Mouse (Mus musculus): ENCODE measurements around the gene Fyn. TPM values are rescaled to one million over a fixed set of nuclear protein-coding genes. Genes with fewer than 3 reads are reported as not detected.

Fyn gene
- total and polyA plus RNA-seq, 2 experiments from 2014 or later, result 10.8 to 24.1 TPM

DNA sequence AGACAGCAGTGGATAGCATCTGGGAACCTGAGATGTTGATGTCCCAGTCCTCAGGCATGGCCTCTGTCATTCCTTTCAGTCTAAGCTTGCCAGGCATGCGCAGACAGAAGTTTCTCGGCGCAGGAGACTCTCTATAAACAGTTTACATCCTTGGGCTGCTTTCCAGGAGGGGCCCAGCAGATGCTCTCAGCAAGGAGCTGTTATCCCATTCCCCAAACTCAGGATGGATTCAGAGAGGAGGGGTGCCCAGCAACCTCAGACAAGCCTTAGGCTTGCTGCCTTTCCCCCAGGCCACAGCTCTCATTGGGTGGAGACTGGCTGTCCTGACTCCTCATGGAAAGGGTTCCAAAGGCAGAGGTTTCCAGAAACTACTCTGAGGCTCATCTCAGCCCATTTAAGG lies 242.6 kb downstream of the Fyn start:
- 72% methylated on average over 3 of the region's 3 CpGs for WGBS
- TF ChIP-seq EP300 (IDR thresholded peaks at IDR 0.05; ENCODE audit: low read depth), result no peak
- no peak for TF ChIP-seq CTCF (IDR thresholded peaks at IDR 0.05; ENCODE audit: low read depth)
- Histone ChIP-seq H3K27ac (ENCODE audit: low read depth) (no peak overlapping the region), H3K4me2 (ENCODE audit: low read depth, low read length) (no peak overlapping the region), H3K36me3 (replicated peaks; ENCODE audit: control insufficient read depth, insufficient read depth, low read length) (no peaks in the 10 kb centered on the region), H3K9ac (replicated peaks; ENCODE audit: low read depth, low read length) (no peak overlapping the region), H3K4me1 (ENCODE audit: control insufficient read depth, insufficient read depth) (peaks cover 21% of the 10 kb centered on the region), H3K9me3 (replicated peaks; ENCODE audit: control insufficient read depth, low read length) (no peaks in the 10 kb centered on the region), H3K27me3 (ENCODE audit: control insufficient read depth, insufficient read depth, low read length) (no peaks in the 10 kb centered on the region), H3K4me3 (ENCODE audit: low read depth, low read length) (no peak overlapping the region)
- ATAC-seq (ENCODE audit: insufficient read depth, low read depth) (no peak), DNase-seq (ENCODE audit: low spot score) (no peak)

DNA sequence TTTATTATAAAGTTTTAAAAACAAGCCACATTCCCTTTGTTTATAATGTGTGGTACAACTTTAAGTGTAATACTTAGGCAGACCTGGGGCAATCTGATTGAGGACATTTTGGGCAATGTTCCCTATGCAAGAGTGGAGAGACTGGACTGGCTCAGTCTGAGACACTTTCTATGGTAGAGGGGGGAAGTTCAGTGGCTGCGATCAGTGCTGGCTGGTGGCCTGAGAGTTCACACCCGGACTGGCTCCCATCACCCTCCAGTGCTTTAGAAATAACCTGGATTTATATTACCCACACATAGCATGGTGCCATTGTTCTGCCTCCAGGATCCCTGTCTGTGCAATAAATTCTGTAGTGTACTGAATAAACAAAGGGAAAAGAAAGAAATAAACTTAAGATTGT lies 243.5 kb downstream of the Fyn start:
- WGBS, result 54% methylated on average over 2 of the region's 2 CpGs

DNA sequence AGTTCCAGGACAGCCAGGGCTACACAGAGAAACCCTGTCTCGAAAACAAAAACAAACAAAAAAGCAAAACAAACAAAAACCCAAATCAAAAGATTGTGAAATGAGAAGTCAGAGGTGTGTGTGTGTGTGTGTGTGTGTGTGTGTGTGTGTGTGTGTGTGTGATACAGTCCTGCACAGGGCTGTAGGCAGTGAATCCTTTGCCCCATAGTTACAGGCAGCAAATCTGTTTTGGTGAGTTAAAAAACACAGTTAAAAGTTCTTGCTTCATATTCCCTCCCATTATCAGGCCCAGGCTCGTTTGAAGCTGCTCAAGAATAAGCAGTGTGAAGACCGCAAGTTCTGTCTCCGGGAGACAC lies 244.0 kb downstream of the Fyn start, which contains the start of gene Traf3ip2:
Traf3ip2 (plus strand) TSS at position 302 of the 356 bp plus-strand sequence.
- ATAC-seq (ENCODE audit: insufficient read depth, low read depth) (no peak), DNase-seq (ENCODE audit: low spot score) (no peak)
- no peaks in the 10 kb centered on the region for H3K36me3 ChIP-seq (replicated peaks; ENCODE audit: control insufficient read depth, insufficient read depth, low read length)
- peaks cover 21% of the 10 kb centered on the region for H3K4me1 ChIP-seq (ENCODE audit: control insufficient read depth, insufficient read depth)
- peak within 1 kb of the TSS; percentile 62 for H3K4me2 ChIP-seq (ENCODE audit: low read depth, low read length)
- WGBS, result 25% methylated on average over 4 of the region's 4 CpGs
- H3K9ac ChIP-seq (replicated peaks; ENCODE audit: low read depth, low read length), result peak within 1 kb of the TSS; percentile 59
- no peaks in the 10 kb centered on the region for H3K27me3 ChIP-seq (ENCODE audit: control insufficient read depth, insufficient read depth, low read length)
- no peaks in the 10 kb centered on the region for H3K9me3 ChIP-seq (replicated peaks; ENCODE audit: control insufficient read depth, low read length)
- peak within 1 kb of the TSS; percentile 88 for H3K27ac ChIP-seq (ENCODE audit: low read depth)
- H3K4me3 ChIP-seq (ENCODE audit: low read depth, low read length), result peak within 1 kb of the TSS; percentile 47
- TF ChIP-seq EP300 (IDR thresholded peaks at IDR 0.05; ENCODE audit: low read depth) (no peak), CTCF (IDR thresholded peaks at IDR 0.05; ENCODE audit: low read depth) (no peak)

More for the DNA sequence above, 243.5 kb downstream of the Fyn start:
- Histone ChIP-seq H3K27me3 (ENCODE audit: control insufficient read depth, insufficient read depth, low read length) (no peaks in the 10 kb centered on the region), H3K4me2 (ENCODE audit: low read depth, low read length) (no peak overlapping the region), H3K27ac (ENCODE audit: low read depth) (no peak overlapping the region; the same call in 1 of the 2 replicates), H3K9me3 (replicated peaks; ENCODE audit: control insufficient read depth, low read length) (no peaks in the 10 kb centered on the region), H3K9ac (replicated peaks; ENCODE audit: low read depth, low read length) (no peak overlapping the region), H3K4me1 (ENCODE audit: control insufficient read depth, insufficient read depth) (peaks cover 21% of the 10 kb centered on the region), H3K36me3 (replicated peaks; ENCODE audit: control insufficient read depth, insufficient read depth, low read length) (no peaks in the 10 kb centered on the region), H3K4me3 (ENCODE audit: low read depth, low read length) (no peak overlapping the region)
- no peak for DNase-seq (ENCODE audit: low spot score)
- no peak for TF ChIP-seq CTCF (IDR thresholded peaks at IDR 0.05; ENCODE audit: low read depth)
- no peak for TF ChIP-seq EP300 (IDR thresholded peaks at IDR 0.05; ENCODE audit: low read depth)
- ATAC-seq (ENCODE audit: insufficient read depth, low read depth), result no peak

DNA sequence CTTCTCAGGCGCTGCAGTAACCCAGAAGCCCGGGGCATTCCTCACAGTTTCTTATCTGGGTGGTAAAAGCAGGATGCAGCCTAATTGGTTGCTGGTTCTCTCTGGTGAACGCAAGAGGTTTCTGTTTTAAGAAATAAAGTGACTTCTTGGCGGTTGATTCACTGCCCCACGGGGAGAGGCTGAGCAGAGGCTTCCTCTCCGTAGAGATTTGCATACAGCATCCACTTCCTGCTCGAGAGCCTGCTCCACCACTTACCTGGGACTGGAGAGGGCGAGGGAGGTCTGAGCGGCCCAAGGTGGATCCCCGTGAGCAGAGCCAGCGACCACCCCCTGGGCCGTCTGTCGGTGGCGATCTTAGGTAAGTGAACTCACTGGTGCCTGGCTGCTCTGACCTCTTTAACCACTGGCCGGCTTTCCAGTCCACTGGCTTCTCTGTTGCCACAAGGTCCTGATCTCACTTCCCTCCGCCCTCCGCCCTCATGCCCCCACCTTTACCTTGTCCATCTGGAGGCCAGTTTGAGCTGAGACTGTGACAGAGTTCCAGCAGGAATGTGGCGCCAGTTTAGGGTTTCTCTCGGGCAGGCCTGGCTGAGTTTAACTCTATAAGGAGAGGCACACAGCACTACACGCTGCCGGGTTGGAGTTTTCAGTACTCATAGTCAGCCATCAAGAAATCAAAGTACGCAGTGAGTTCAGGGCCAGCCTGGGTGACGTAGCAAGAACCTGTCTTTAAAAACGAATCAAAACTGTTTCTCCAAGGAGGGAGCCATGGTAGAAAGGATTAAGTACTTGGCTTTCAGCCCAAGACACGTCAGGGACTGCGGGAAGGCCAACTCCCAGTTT lies 244.6 kb downstream of the Fyn start:
- peak overlapping the region; percentile 59 for H3K9ac ChIP-seq (replicated peaks; ENCODE audit: low read depth, low read length)
- WGBS, result 3% methylated on average over 26 of the region's 26 CpGs
- ATAC-seq (ENCODE audit: insufficient read depth, low read depth), result peak; percentile 58
- H3K27ac ChIP-seq (ENCODE audit: low read depth), result peak overlapping the region; percentile 88
- peak overlapping the region; percentile 47 for H3K4me3 ChIP-seq (ENCODE audit: low read depth, low read length)
- H3K27me3 ChIP-seq (ENCODE audit: control insufficient read depth, insufficient read depth, low read length), result no peaks in the 10 kb centered on the region
- H3K9me3 ChIP-seq (replicated peaks; ENCODE audit: control insufficient read depth, low read length), result no peaks in the 10 kb centered on the region
- TF ChIP-seq EP300 (IDR thresholded peaks at IDR 0.05; ENCODE audit: low read depth) (no peak), CTCF (IDR thresholded peaks at IDR 0.05; ENCODE audit: low read depth) (no peak)
- H3K4me1 ChIP-seq (ENCODE audit: control insufficient read depth, insufficient read depth), result peaks cover 21% of the 10 kb centered on the region
- no peaks in the 10 kb centered on the region; the same call in 1 of the 2 replicates for H3K36me3 ChIP-seq (replicated peaks; ENCODE audit: control insufficient read depth, insufficient read depth, low read length)
- peak overlapping the region; percentile 62 for H3K4me2 ChIP-seq (ENCODE audit: low read depth, low read length)
- peak; percentile 68 for DNase-seq (ENCODE audit: low spot score)

DNA sequence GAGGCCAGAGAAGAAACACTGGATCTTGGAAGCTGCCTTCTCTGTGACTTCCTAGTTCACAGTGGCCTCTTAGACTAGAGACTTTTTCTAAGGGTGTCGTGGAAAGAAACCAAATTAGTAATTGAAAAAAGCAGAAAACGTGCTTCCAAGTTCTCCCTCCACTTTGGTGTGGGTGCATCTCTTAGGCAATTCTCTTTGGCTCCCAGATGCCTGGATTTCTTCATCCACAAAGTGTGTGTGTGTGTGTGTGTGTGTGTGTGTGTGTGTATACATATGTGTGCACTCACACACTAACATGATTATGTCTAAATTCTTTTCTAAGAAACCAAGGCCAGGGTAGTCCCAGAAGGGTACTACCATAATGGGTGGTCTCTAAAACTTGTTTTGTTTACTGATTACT lies 245.3 kb downstream of the Fyn start:
- peak overlapping the region; percentile 47 for H3K4me3 ChIP-seq (ENCODE audit: low read depth, low read length)
- ATAC-seq (ENCODE audit: insufficient read depth, low read depth) (no peak), DNase-seq (ENCODE audit: low spot score) (peak; percentile 16)
- peak overlapping the region; percentile 62 for H3K4me2 ChIP-seq (ENCODE audit: low read depth, low read length)
- H3K27me3 ChIP-seq (ENCODE audit: control insufficient read depth, insufficient read depth, low read length), result no peaks in the 10 kb centered on the region
- WGBS, result 13% methylated on average over 2 of the region's 2 CpGs
- H3K4me1 ChIP-seq (ENCODE audit: control insufficient read depth, insufficient read depth), result peaks cover 21% of the 10 kb centered on the region
- H3K9ac ChIP-seq (replicated peaks; ENCODE audit: low read depth, low read length), result peak overlapping the region; percentile 59
- H3K9me3 ChIP-seq (replicated peaks; ENCODE audit: control insufficient read depth, low read length), result no peaks in the 10 kb centered on the region
- H3K36me3 ChIP-seq (replicated peaks; ENCODE audit: control insufficient read depth, insufficient read depth, low read length), result no peaks in the 10 kb centered on the region; the same call in 1 of the 2 replicates
- H3K27ac ChIP-seq (ENCODE audit: low read depth), result peak overlapping the region; percentile 88
- TF ChIP-seq CTCF (IDR thresholded peaks at IDR 0.05; ENCODE audit: low read depth) (no peak), EP300 (IDR thresholded peaks at IDR 0.05; ENCODE audit: low read depth) (0 out of 2 replicates have a peak, but pooled peaks have one; percentile 34)
